ENCODE assay signal across 7 mouse cellular contexts in genomic region chr9:51962975-51963701, GRCm38 (mm10). TPM values are rescaled to one million over a fixed set of nuclear protein-coding genes. Genes with fewer than 3 reads are reported as not detected.
DNase-seq lines count a peak whose midpoint lies in the region; ATAC-seq lines count a peak whose summit lies in the region.

Fdx1 (minus strand) TSS chr9:51963556.

- peaks cover 7% of the 10 kb centered on the region; the same call in 1 of the 2 replicates for H3K4me1 ChIP-seq in midbrain, embryonic 11.5 days (ENCODE audit: control insufficient read depth, insufficient read depth, low read length)

- peak within 1 kb of the TSS; percentile 69 for H3K4me2 ChIP-seq in midbrain, embryonic 11.5 days

- WGBS in midbrain, embryonic 11.5 days, result under 1% methylated on average over 81 of the region's 81 CpGs

- intact Hi-C loops in gastrocnemius, postnatal 14 days (cut with DNase I; ENCODE audit: low total_unique reads), result no loop called here
- intact Hi-C loops in left cerebral cortex, postnatal 4 days (cut with DNase I), result no loop called here

- H3K27me3 ChIP-seq in midbrain, embryonic 11.5 days (ENCODE audit: control insufficient read depth, insufficient read depth, low read length), result no peaks in the 10 kb centered on the region

- peak within 1 kb of the TSS; percentile 78 for H3K9ac ChIP-seq in midbrain, embryonic 11.5 days (ENCODE audit: low read length)

- DNase-seq in cerebellum, postnatal 4 days (ENCODE audit: low spot score in 2 of 2), result peak; percentile 30 to 56
- peak; percentile 86 for DNase-seq in gastrocnemius, postnatal 14 days
- peak; percentile 63 for DNase-seq in left cerebral cortex, postnatal 4 days
- peak; percentile 97 for DNase-seq in midbrain, embryonic 11.5 days (ENCODE audit: low spot score, missing footprints)
- peak; percentile 72 for DNase-seq in skeletal muscle tissue, adult 2 months (ENCODE audit: low read depth, low spot score)

- H3K36me3 ChIP-seq in midbrain, embryonic 11.5 days (ENCODE audit: control insufficient read depth, insufficient read depth, low read length), result no peaks in the 10 kb centered on the region

- no peaks in the 10 kb centered on the region for H3K9me3 ChIP-seq in midbrain, embryonic 11.5 days (ENCODE audit: control insufficient read depth, low read length)

- ATAC-seq in activated CD4-positive, CD25-positive, alpha-beta regulatory T cell, adult 4 months, result peak; percentile 69
- peak; percentile 70 for ATAC-seq in inflammation-experienced regulatory T-cells, adult 6 months
- ATAC-seq in midbrain, embryonic 11.5 days (ENCODE audit: low FRiP score), result peak; percentile 93

- peak within 1 kb of the TSS; percentile 85 for H3K4me3 ChIP-seq in midbrain, embryonic 11.5 days (ENCODE audit: low read depth, low read length)

- no peak within 1 kb of the TSS for H3K27ac ChIP-seq in midbrain, embryonic 11.5 days (ENCODE audit: low read depth, low read length)

RNA-seq across cellular contexts. Expression of gene Fdx1, which starts in this region (rescaled TPM):
- 10 to 100 TPM; 16.8 to 19.5 TPM for polyA plus RNA-seq in activated CD4-positive, CD25-positive, alpha-beta regulatory T cell, adult 4 months (2017; shearing (Covaris generic))
- total RNA-seq in gastrocnemius, postnatal 14 days (2021), result 10 to 100 TPM; 36.7 to 42.8 TPM
- 10 to 100 TPM in 2 of 3 experiments, 1 to 10 TPM in 1; 3.6 to 13.9 (median 11.5) TPM for polyA plus RNA-seq in inflammation-experienced regulatory T-cells, adult 6 months (2017; shearing (Covaris generic))
- 10 to 100 TPM; 15.2 to 16.0 TPM for total RNA-seq in left cerebral cortex, postnatal 4 days (2021)
- polyA plus RNA-seq in midbrain, embryonic 11.5 days (2014; fragmentation: Nextera tagmentation; extraction: Ambion mirVana), result 46.7 and 51.6 TPM in 2 replicates

Comparison
In these comparisons a context has a peak if more than half of its experiments do, and no peak if none do; other contexts are left out.
1. DNase-seq: peak in every context shown above with its lines; median percentile 97 in midbrain, embryonic 11.5 days; 86 in gastrocnemius, postnatal 14 days; 72 in skeletal muscle tissue, adult 2 months; 63 in left cerebral cortex, postnatal 4 days; 43 in cerebellum, postnatal 4 days.